Mouse (Mus musculus) embryonic stem cell, embryonic (primary cell): ENCODE data around the gene Usf3.

ENCODE experiments used
- CTCF ChIA-PET, 4 experiments: fragments of 300-600 bp in 2 of 4; fragments of 350-600 bp in 2 of 4; sonication (Branson Sonifier 250); formaldehyde crosslinking; loops; one replicate each; lab custom pipeline; 2022; ENCODE audit warnings: inconsistent platforms in 2 of 4; lab: Charles Lee
- POLR2A ChIA-PET, 4 experiments: fragments of 300-600 bp in 2 of 4; fragments of 350-600 bp in 2 of 4; sonication (Branson Sonifier 250); formaldehyde crosslinking; loops; one replicate each; lab custom pipeline; 2022; ENCODE audit warnings: antibody characterized with exemption in 4 of 4, inconsistent platforms in 1 of 4; lab: Charles Lee

Gene Usf3

GRCm38 (mm10) chr16:44173155-44173941, at the start of gene Usf3:
Usf3 (plus strand) TSS chr16:44173246.
- ChIA-PET CTCF (interaction anchor here (0.6 to 2.1 kb wide), 25 partner anchors 9 to 570 kb away, joined by 3 to 18 read pairs (median 4); partner anchors contain the start of genes Atp6v1a (in 1 of the 4) and Naa50 (in 1 of the 4)), POLR2A (interaction anchor here (0.6 to 7.2 kb wide), 44 partner anchors 9 to 552 kb away, joined by 3 to 108 read pairs (median 5); partner anchors contain the start of genes Atp6v1a (in 3 of the 4), Naa50 (in 3 of the 4), Spice1 (in 2 of the 4) and Ccdc191 (in 1 of the 4))

GRCm38 (mm10) chr16:44123786-44124185, 49.3 kb upstream of the Usf3 start:
- ChIA-PET CTCF (no interaction called here), POLR2A (interaction anchor here in 3 of 4 experiments (0.5 to 3.7 kb wide), 9 partner anchors 11 to 234 kb away, joined by 3 to 38 read pairs (median 6); partner anchors contain the start of genes Atp6v1a (in 2 of the 3), Naa50 (in 2 of the 3), Ccdc191 (in 1 of the 3) and Usf3 (in 1 of the 3))

- ChIA-PET POLR2A (interaction anchor here in 3 of 4 experiments (0.6 to 3.7 kb wide), 11 partner anchors 10 to 58 kb away, joined by 3 to 38 read pairs (median 5); partner anchors contain the start of genes Atp6v1a (in 2 of the 3) and Naa50 (in 2 of the 3)), CTCF (no interaction called here)
These were observed 48.3 kb upstream of the Usf3 start for GRCm38 (mm10) chr16:44124713-44125112.

GRCm38 (mm10) chr16:44125436-44125835, 47.6 kb upstream of the Usf3 start:
- ChIA-PET CTCF (interaction anchor here in 1 of 4 experiments (0.7 kb wide), 1 partner anchor 94 kb away, joined by 3 read pairs; no protein-coding TSS in a partner anchor), POLR2A (interaction anchor here in 3 of 4 experiments (1.0 to 3.7 kb wide), 9 partner anchors 9 to 57 kb away, joined by 3 to 38 read pairs (median 6); partner anchors contain the start of genes Atp6v1a (in 2 of the 3) and Naa50 (in 2 of the 3))

- CTCF ChIA-PET: no interaction called here
- POLR2A ChIA-PET: interaction anchor here in 2 of 4 experiments (2.4 to 3.7 kb wide), 4 partner anchors 8 to 25 kb away, joined by 6 to 38 read pairs (median 26); partner anchors contain the start of genes Atp6v1a (in 2 of the 2) and Naa50 (in 2 of the 2)
These were observed 46.6 kb upstream of the Usf3 start for GRCm38 (mm10) chr16:44126437-44126836.

GRCm38 (mm10) chr16:44132300-44132699, 40.7 kb upstream of the Usf3 start:
- ChIA-PET POLR2A (interaction anchor here in 1 of 4 experiments (0.7 to 4.9 kb wide), 5 partner anchors 8 to 57 kb away, joined by 3 to 22 read pairs (median 4); no protein-coding TSS in a partner anchor), CTCF (no interaction called here)

GRCm38 (mm10) chr16:44133187-44133586, 39.9 kb upstream of the Usf3 start:
- CTCF ChIA-PET: no interaction called here
- POLR2A ChIA-PET: interaction anchor here in 2 of 4 experiments (1.1 to 4.9 kb wide), 6 partner anchors 9 to 39 kb away, joined by 3 to 22 read pairs (median 5); no protein-coding TSS in a partner anchor

GRCm38 (mm10) chr16:44136511-44137021, 36.5 kb upstream of the Usf3 start:
- ChIA-PET CTCF (interaction anchor here in 1 of 4 experiments (1.2 kb wide), 1 partner anchor 33 kb away, joined by 4 read pairs; no protein-coding TSS in a partner anchor), POLR2A (interaction anchor here in 2 of 4 experiments (0.8 to 8.5 kb wide), 10 partner anchors 9 to 211 kb away, joined by 3 to 87 read pairs (median 4); no protein-coding TSS in a partner anchor)

GRCm38 (mm10) chr16:44138377-44138978, 34.6 kb upstream of the Usf3 start:
- ChIA-PET CTCF (interaction anchor here in 3 of 4 experiments (0.5 to 1.4 kb wide), 4 partner anchors 33 to 389 kb away, joined by 3 read pairs; no protein-coding TSS in a partner anchor), POLR2A (interaction anchor here (0.6 to 10.2 kb wide), 63 partner anchors 9 to 1634 kb away, joined by 3 to 226 read pairs (median 5); partner anchors contain the start of genes Ccdc191 (in 3 of the 4), Usf3 (in 3 of the 4), Cfap44 (in 2 of the 4) and Spice1 (in 2 of the 4))

GRCm38 (mm10) chr16:44138979-44139535, 34.0 kb upstream of the Usf3 start:
- CTCF ChIA-PET: interaction anchor here in 2 of 4 experiments (0.6 to 1.4 kb wide), 4 partner anchors 33 to 38 kb away, joined by 3 to 4 read pairs (median 3); no protein-coding TSS in a partner anchor
- POLR2A ChIA-PET: interaction anchor here (0.6 to 10.2 kb wide), 80 partner anchors 8 to 1635 kb away, joined by 3 to 226 read pairs (median 5); partner anchors contain the start of genes Ccdc191 (in 3 of the 4), Usf3 (in 3 of the 4), Cfap44 (in 2 of the 4) and Nepro (in 2 of the 4)

- CTCF ChIA-PET: interaction anchor here in 3 of 4 experiments (0.6 to 2.2 kb wide), 12 partner anchors 15 to 1564 kb away, joined by 3 to 6 read pairs (median 3); no protein-coding TSS in a partner anchor
These were observed 33.4 kb upstream of the Usf3 start, which contains the start of the genes Atp6v1a and Naa50 for GRCm38 (mm10) chr16:44139536-44140185. Atp6v1a (minus strand) TSS chr16:44139705. Naa50 (plus strand) TSS chr16:44139830.

GRCm38 (mm10) chr16:44140186-44140787, 32.8 kb upstream of the Usf3 start:
- ChIA-PET CTCF (interaction anchor here (0.6 to 2.2 kb wide), 15 partner anchors 14 to 255 kb away, joined by 3 to 9 read pairs (median 3); no protein-coding TSS in a partner anchor), POLR2A (interaction anchor here (0.5 to 10.2 kb wide), 98 partner anchors 7 to 1879 kb away, joined by 3 to 226 read pairs (median 4); partner anchors contain the start of genes Ccdc191 (in 3 of the 4), Nepro (in 3 of the 4), Usf3 (in 3 of the 4) and Cfap44 (in 2 of the 4))

More at GRCm38 (mm10) chr16:44139536-44140185, 33.4 kb upstream of the Usf3 start, which contains the start of the genes Atp6v1a and Naa50:
- POLR2A ChIA-PET: interaction anchor here (0.5 to 10.2 kb wide), 100 partner anchors 8 to 1669 kb away, joined by 3 to 226 read pairs (median 5); partner anchors contain the start of genes Ccdc191 (in 3 of the 4), Nepro (in 3 of the 4), Usf3 (in 3 of the 4) and Cfap44 (in 2 of the 4)

GRCm38 (mm10) chr16:44141483-44141882, 31.6 kb upstream of the Usf3 start:
- POLR2A ChIA-PET: interaction anchor here (0.5 to 10.2 kb wide), 22 partner anchors 9 to 262 kb away, joined by 3 to 226 read pairs (median 10); partner anchors contain the start of gene Usf3 (in 3 of the 4)
- CTCF ChIA-PET: interaction anchor here in 3 of 4 experiments (1.1 to 2.2 kb wide), 4 partner anchors 13 to 31 kb away, joined by 4 to 9 read pairs (median 6); no protein-coding TSS in a partner anchor

GRCm38 (mm10) chr16:44149002-44149767, 23.9 kb upstream of the Usf3 start:
- ChIA-PET POLR2A (interaction anchor here in 2 of 4 experiments (1.0 to 3.9 kb wide), 4 partner anchors 8 to 23 kb away, joined by 3 to 41 read pairs (median 22); partner anchors contain the start of genes Atp6v1a (in 2 of the 2) and Naa50 (in 2 of the 2)), CTCF (no interaction called here)
